Mouse (Mus musculus): ENCODE results near the gene Cfap58. TPM values are rescaled to one million over a fixed set of nuclear protein-coding genes. Genes with fewer than 3 reads are reported as not detected.

Gene Cfap58
- polyA plus RNA-seq, 1 experiment from 2014 or later: 0.47 TPM

GRCm38 (mm10) chr19:47905603-47906002 is 31.9 kb upstream of the Cfap58 start:
- peaks cover 56% of the 10 kb centered on the region for H3K4me1 ChIP-seq (replicated peaks)
- WGBS: 93% methylated on average over 5 of the region's 5 CpGs
- H3K36me3 ChIP-seq: no peaks in the 10 kb centered on the region
- ATAC-seq (ENCODE audit: low read depth): no peak
- H3K27me3 ChIP-seq: no peaks in the 10 kb centered on the region
- H3K9ac ChIP-seq: no peak overlapping the region
- no peak overlapping the region for H3K4me2 ChIP-seq
- H3K9me3 ChIP-seq: no peaks in the 10 kb centered on the region
- no peak overlapping the region for H3K4me3 ChIP-seq
- no peak overlapping the region for H3K27ac ChIP-seq (replicated peaks)

GRCm38 (mm10) chr19:47907596-47907995 is 29.9 kb upstream of the Cfap58 start:
- ATAC-seq (ENCODE audit: low read depth): no peak
- Histone ChIP-seq H3K27me3 (no peaks in the 10 kb centered on the region), H3K36me3 (no peaks in the 10 kb centered on the region), H3K9ac (no peak overlapping the region), H3K9me3 (no peaks in the 10 kb centered on the region), H3K4me3 (no peak overlapping the region), H3K4me2 (no peak overlapping the region), H3K27ac (replicated peaks) (no peak overlapping the region), H3K4me1 (replicated peaks) (peaks cover 56% of the 10 kb centered on the region)
- 97% methylated on average over 9 of the region's 9 CpGs for WGBS

- no peaks in the 10 kb centered on the region for H3K36me3 ChIP-seq
- no peaks in the 10 kb centered on the region for H3K9me3 ChIP-seq
- peaks cover 42% of the 10 kb centered on the region for H3K4me1 ChIP-seq (replicated peaks)
- peak overlapping the region; percentile 87 for H3K9ac ChIP-seq
- H3K4me3 ChIP-seq: 0 out of 2 replicates have a peak overlapping the region, but pooled peaks have one; percentile 35
- peak overlapping the region; percentile 97 for H3K27ac ChIP-seq (replicated peaks)
- peak overlapping the region; percentile 59 for H3K4me2 ChIP-seq
- H3K27me3 ChIP-seq: no peaks in the 10 kb centered on the region
- 29% methylated on average over 6 of the region's 6 CpGs for WGBS
- peak; percentile 44 for ATAC-seq (ENCODE audit: low read depth)
These were observed 28.5 kb upstream of the Cfap58 start for GRCm38 (mm10) chr19:47908961-47909371.

GRCm38 (mm10) chr19:47909387-47910116 is 27.9 kb upstream of the Cfap58 start:
- Histone ChIP-seq H3K27ac (replicated peaks) (peak overlapping the region; percentile 97), H3K27me3 (no peaks in the 10 kb centered on the region), H3K9ac (peak overlapping the region; percentile 87), H3K4me1 (replicated peaks) (peaks cover 41% of the 10 kb centered on the region), H3K4me3 (peak overlapping the region; percentile 35), H3K9me3 (no peaks in the 10 kb centered on the region), H3K4me2 (peak overlapping the region; percentile 59), H3K36me3 (no peaks in the 10 kb centered on the region)
- WGBS: under 1% methylated on average over 10 of the region's 10 CpGs
- peak; percentile 89 for ATAC-seq (ENCODE audit: low read depth)

GRCm38 (mm10) chr19:47910117-47910618 is 27.3 kb upstream of the Cfap58 start:
- ATAC-seq (ENCODE audit: low read depth): peak; percentile 16; the same call in 1 of the 2 replicates
- Histone ChIP-seq H3K9me3 (no peaks in the 10 kb centered on the region), H3K4me3 (no peak overlapping the region), H3K9ac (peak overlapping the region; percentile 87), H3K4me1 (replicated peaks) (peaks cover 35% of the 10 kb centered on the region), H3K36me3 (no peaks in the 10 kb centered on the region), H3K4me2 (peak overlapping the region; percentile 59), H3K27me3 (no peaks in the 10 kb centered on the region), H3K27ac (replicated peaks) (peak overlapping the region; percentile 97)
- 36% methylated on average over 4 of the region's 4 CpGs for WGBS

GRCm38 (mm10) chr19:47910751-47911150 is 26.7 kb upstream of the Cfap58 start:
- H3K4me2 ChIP-seq: no peak overlapping the region
- H3K4me1 ChIP-seq (replicated peaks): peaks cover 30% of the 10 kb centered on the region
- no peaks in the 10 kb centered on the region for H3K9me3 ChIP-seq
- H3K27me3 ChIP-seq: no peaks in the 10 kb centered on the region
- H3K27ac ChIP-seq (replicated peaks): peak overlapping the region; percentile 97; the same call in 1 of the 2 replicates
- H3K36me3 ChIP-seq: no peaks in the 10 kb centered on the region
- no peak for ATAC-seq (ENCODE audit: low read depth)
- no peak overlapping the region for H3K4me3 ChIP-seq
- H3K9ac ChIP-seq: no peak overlapping the region; the same call in 1 of the 2 replicates
- WGBS: 87% methylated on average over 4 of the region's 4 CpGs

- Histone ChIP-seq H3K4me2 (no peak overlapping the region), H3K4me1 (replicated peaks) (peaks cover 50% of the 10 kb centered on the region), H3K27ac (replicated peaks) (no peak overlapping the region), H3K27me3 (no peaks in the 10 kb centered on the region), H3K9ac (no peak overlapping the region), H3K36me3 (no peaks in the 10 kb centered on the region), H3K4me3 (no peak overlapping the region), H3K9me3 (no peaks in the 10 kb centered on the region)
- WGBS: 67% methylated on average over 7 of the region's 7 CpGs
- no peak for ATAC-seq (ENCODE audit: low read depth)
These were observed 24.1 kb upstream of the Cfap58 start for GRCm38 (mm10) chr19:47913344-47913743.

- no peak for ATAC-seq (ENCODE audit: low read depth)
- no peak overlapping the region for H3K9ac ChIP-seq
- H3K9me3 ChIP-seq: no peaks in the 10 kb centered on the region
- H3K4me1 ChIP-seq (replicated peaks): peaks cover 46% of the 10 kb centered on the region
- H3K4me3 ChIP-seq: no peak overlapping the region
- no peaks in the 10 kb centered on the region for H3K27me3 ChIP-seq
- H3K36me3 ChIP-seq: no peaks in the 10 kb centered on the region
- no peak overlapping the region for H3K4me2 ChIP-seq
- 86% methylated on average over 4 of the region's 4 CpGs for WGBS
- H3K27ac ChIP-seq (replicated peaks): no peak overlapping the region
These were observed 23.3 kb upstream of the Cfap58 start for GRCm38 (mm10) chr19:47914191-47914590.

- peaks cover 42% of the 10 kb centered on the region for H3K4me1 ChIP-seq (replicated peaks)
- H3K9me3 ChIP-seq: no peaks in the 10 kb centered on the region
- H3K36me3 ChIP-seq: no peaks in the 10 kb centered on the region
- no peak overlapping the region for H3K4me2 ChIP-seq
- no peak overlapping the region for H3K4me3 ChIP-seq
- H3K27me3 ChIP-seq: no peaks in the 10 kb centered on the region
- H3K27ac ChIP-seq (replicated peaks): no peak overlapping the region
- ATAC-seq (ENCODE audit: low read depth): no peak
- 84% methylated on average over 4 of the region's 4 CpGs for WGBS
- H3K9ac ChIP-seq: no peak overlapping the region
These were observed 22.2 kb upstream of the Cfap58 start for GRCm38 (mm10) chr19:47915251-47915650.

- Histone ChIP-seq H3K27ac (replicated peaks) (no peak overlapping the region), H3K4me3 (peak overlapping the region; percentile 62), H3K9me3 (no peaks in the 10 kb centered on the region), H3K36me3 (no peaks in the 10 kb centered on the region), H3K27me3 (no peaks in the 10 kb centered on the region), H3K9ac (peak overlapping the region; percentile 75; the same call in 1 of the 2 replicates), H3K4me1 (replicated peaks) (peaks cover 33% of the 10 kb centered on the region), H3K4me2 (peak overlapping the region; percentile 87)
- WGBS: 10% methylated on average over 4 of the region's 4 CpGs
- ATAC-seq (ENCODE audit: low read depth): no peak
These were observed 20.1 kb upstream of the Cfap58 start for GRCm38 (mm10) chr19:47917396-47917795.

GRCm38 (mm10) chr19:47918016-47918415 is 19.5 kb upstream of the Cfap58 start:
- H3K9ac ChIP-seq: peak overlapping the region; percentile 75
- peak overlapping the region; percentile 62 for H3K4me3 ChIP-seq
- no peaks in the 10 kb centered on the region for H3K27me3 ChIP-seq
- no peak for ATAC-seq (ENCODE audit: low read depth)
- H3K36me3 ChIP-seq: no peaks in the 10 kb centered on the region
- H3K27ac ChIP-seq (replicated peaks): no peak overlapping the region
- peaks cover 33% of the 10 kb centered on the region for H3K4me1 ChIP-seq (replicated peaks)
- H3K4me2 ChIP-seq: peak overlapping the region; percentile 87
- WGBS: 16% methylated on average over 9 of the region's 9 CpGs
- H3K9me3 ChIP-seq: no peaks in the 10 kb centered on the region

- Histone ChIP-seq H3K4me3 (peak overlapping the region; percentile 62), H3K9ac (peak overlapping the region; percentile 75), H3K27ac (replicated peaks) (peak overlapping the region; percentile 85), H3K4me2 (peak overlapping the region; percentile 87), H3K27me3 (no peaks in the 10 kb centered on the region), H3K4me1 (replicated peaks) (peaks cover 33% of the 10 kb centered on the region), H3K36me3 (no peaks in the 10 kb centered on the region), H3K9me3 (no peaks in the 10 kb centered on the region)
- WGBS: 1% methylated on average over 29 of the region's 29 CpGs
- ATAC-seq (ENCODE audit: low read depth): peak; percentile 25
These were observed 18.9 kb upstream of the Cfap58 start for GRCm38 (mm10) chr19:47918455-47919101.

Measured in neural tube, embryonic 13.5 days (tissue).